Mouse (Mus musculus) embryonic facial prominence, embryonic 15.5 days (tissue): ENCODE measurements around the gene Prl8a6. TPM values are rescaled to one million over a fixed set of nuclear protein-coding genes. Genes with fewer than 3 reads are reported as not detected.

ENCODE experiments used
- ATAC-seq: fragments of 200-750 bp; cut with Nextera tagmentation; 2 replicates; pipeline ENCODE4 v1.8.0; 2017; ENCODE audit warnings: low read depth, moderate TSS enrichment; ENCODE audit not compliant: insufficient number of reproducible peaks, low FRiP score, low TSS enrichment
- H3K27ac ChIP-seq: fragments of 300-500 bp; sonication (generic); replicated peaks from 2 replicates; pipeline ENCODE4 v1.5.1; 2015; ENCODE audit warnings: mild to moderate bottlenecking, inconsistent platforms
- H3K27me3 ChIP-seq: fragments of 300-500 bp; sonication (generic); 2 replicates; pipeline ENCODE4 v1.6.1; 2015; ENCODE audit warnings: inconsistent platforms
- H3K36me3 ChIP-seq: fragments of 300-500 bp; sonication (generic); 2 replicates; pipeline ENCODE4 v1.6.1; 2015; ENCODE audit warnings: mild to moderate bottlenecking, inconsistent platforms
- H3K4me1 ChIP-seq: fragments of 300-500 bp; sonication (generic); 2 replicates; pipeline ENCODE4 v1.6.1; 2015; ENCODE audit warnings: inconsistent platforms
- H3K4me2 ChIP-seq: fragments of 300-500 bp; sonication (generic); replicated peaks from 2 replicates; pipeline ENCODE4 v1.6.1; 2015; ENCODE audit warnings: mild to moderate bottlenecking, inconsistent platforms
- H3K4me3 ChIP-seq: fragments of 300-500 bp; sonication (generic); replicated peaks from 2 replicates; pipeline ENCODE4 v1.5.1; 2015; ENCODE audit warnings: mild to moderate bottlenecking, inconsistent platforms
- H3K9ac ChIP-seq: fragments of 300-500 bp; sonication (generic); 2 replicates; pipeline ENCODE4 v1.6.1; 2015; ENCODE audit warnings: inconsistent platforms
- H3K9me3 ChIP-seq: fragments of 300-500 bp; sonication (generic); replicated peaks from 2 replicates; pipeline ENCODE4 v1.6.1; 2016; ENCODE audit warnings: inconsistent platforms
- WGBS: fragments of 180-500 bp; shearing (Covaris S2); methylation state at CpG from one replicate; pipeline ENCODE4 v1.1.7; 2015; 5-methylcytosine and 5-hydroxymethylcytosine counted together
- polyA plus RNA-seq: library from polyadenylated mRNA; unstranded; fragments of >200 nt; fragmentation: Nextera tagmentation; extraction: Ambion mirVana; gene quantifications from 2 replicates; pipeline ENCODE4 v1.2.1, GENCODE M21; 2015

Gene Prl8a6
- not detected in 2 replicates for polyA plus RNA-seq

- Histone ChIP-seq H3K36me3 (no peaks in the 10 kb centered on the region), H3K27me3 (no peaks in the 10 kb centered on the region), H3K4me2 (no peak within 1 kb of the TSS)
Measured at GRCm38 (mm10) chr13:27438588-27438987, at the start of gene Prl8a6. TSS of gene Prl8a6 (minus strand) at chr13:27438688.

GRCm38 (mm10) chr13:27433159-27433558, 5.3 kb downstream of the Prl8a6 start:
- no peak overlapping the region for H3K9ac ChIP-seq
- H3K4me1 ChIP-seq: no peaks in the 10 kb centered on the region
- no peak overlapping the region for H3K4me2 ChIP-seq
- no peaks in the 10 kb centered on the region for H3K27me3 ChIP-seq
- no peak for ATAC-seq
- H3K36me3 ChIP-seq: no peaks in the 10 kb centered on the region
- H3K9me3 ChIP-seq: no peaks in the 10 kb centered on the region
- no peak overlapping the region for H3K4me3 ChIP-seq
- WGBS: 59% methylated on average over 1 of the region's 1 CpGs
- no peak overlapping the region for H3K27ac ChIP-seq

More at GRCm38 (mm10) chr13:27438588-27438987, at the start of gene Prl8a6:
- H3K4me1 ChIP-seq: no peaks in the 10 kb centered on the region
- no peaks in the 10 kb centered on the region for H3K9me3 ChIP-seq
- no peak for ATAC-seq
- no peak within 1 kb of the TSS for H3K4me3 ChIP-seq
- no peak within 1 kb of the TSS for H3K27ac ChIP-seq
- H3K9ac ChIP-seq: no peak within 1 kb of the TSS
- WGBS: 78% methylated on average over 3 of the region's 3 CpGs

DNA sequence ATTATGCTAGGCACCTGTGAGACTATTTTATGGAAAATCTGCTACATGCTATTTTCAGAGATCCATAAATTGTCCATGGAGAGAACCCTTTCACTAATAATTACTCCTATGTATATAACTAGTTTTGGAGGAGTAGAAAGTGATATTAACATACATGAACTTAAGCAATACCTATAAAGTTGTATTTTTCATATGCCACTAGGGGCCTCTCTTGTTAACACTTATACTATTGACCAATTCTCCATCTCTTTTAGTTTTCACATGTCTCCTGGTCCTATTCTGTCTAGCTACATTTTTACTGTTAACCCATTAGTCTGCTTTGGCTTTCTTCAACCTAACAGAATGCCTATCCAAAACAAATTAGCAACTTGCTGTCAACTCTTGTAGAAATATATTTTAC, 24.8 kb downstream of the Prl8a6 start:
- H3K27ac ChIP-seq: no peak overlapping the region
- H3K27me3 ChIP-seq: no peaks in the 10 kb centered on the region
- no peak for ATAC-seq
- H3K36me3 ChIP-seq: no peaks in the 10 kb centered on the region
- H3K4me1 ChIP-seq: no peaks in the 10 kb centered on the region
- H3K9ac ChIP-seq: no peak overlapping the region
- no peak overlapping the region for H3K4me2 ChIP-seq
- no peaks in the 10 kb centered on the region for H3K9me3 ChIP-seq
- no peak overlapping the region for H3K4me3 ChIP-seq

DNA sequence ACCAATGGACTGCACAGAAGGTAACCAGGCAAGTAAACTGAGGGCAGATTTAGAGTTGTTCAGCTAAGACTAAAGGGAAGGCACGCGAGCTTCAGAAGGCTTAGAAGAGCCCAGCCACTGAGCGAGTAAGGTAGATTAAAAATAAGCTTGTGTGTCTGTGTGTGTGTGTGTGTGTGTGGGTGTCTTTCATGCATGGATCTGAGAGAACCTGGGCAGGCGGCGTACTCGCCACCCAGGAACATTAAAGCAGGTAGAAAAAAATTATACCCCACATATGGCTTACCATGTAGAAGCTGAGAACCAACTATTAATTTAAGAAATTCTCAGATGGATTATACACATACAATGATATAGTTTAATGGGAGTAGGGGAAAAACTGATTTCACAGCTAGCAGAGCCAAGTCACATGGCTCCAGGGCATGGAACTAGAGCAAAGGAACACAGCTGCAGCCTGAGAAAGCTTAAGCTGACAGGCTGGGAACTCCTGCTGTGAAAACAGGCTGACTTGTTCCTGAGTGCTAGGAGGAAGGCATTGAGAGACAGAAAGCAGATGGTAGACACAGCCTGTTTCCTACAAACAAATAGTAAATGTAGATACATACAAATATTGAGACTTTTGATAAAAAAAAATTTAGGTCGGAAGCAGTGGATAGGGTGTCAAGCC, 39.3 kb downstream of the Prl8a6 start:
- Histone ChIP-seq H3K9ac (no peak overlapping the region), H3K9me3 (no peaks in the 10 kb centered on the region), H3K27me3 (no peaks in the 10 kb centered on the region), H3K27ac (no peak overlapping the region), H3K36me3 (no peaks in the 10 kb centered on the region), H3K4me2 (no peak overlapping the region), H3K4me3 (no peak overlapping the region), H3K4me1 (no peaks in the 10 kb centered on the region)
- ATAC-seq: no peak
- 82% methylated on average over 7 of the region's 7 CpGs for WGBS

- Histone ChIP-seq H3K36me3 (no peaks in the 10 kb centered on the region), H3K27ac (no peak within 1 kb of the TSS), H3K27me3 (no peaks in the 10 kb centered on the region), H3K4me2 (no peak within 1 kb of the TSS), H3K9me3 (no peaks in the 10 kb centered on the region), H3K4me3 (no peak within 1 kb of the TSS), H3K9ac (no peak within 1 kb of the TSS), H3K4me1 (no peaks in the 10 kb centered on the region)
- 70% methylated on average over 6 of the region's 6 CpGs for WGBS
- no peak for ATAC-seq
Measured at GRCm38 (mm10) chr13:27390746-27391145, 47.7 kb downstream of the Prl8a6 start, which contains the start of gene Prl2b1. TSS of gene Prl2b1 (minus strand) at chr13:27390846.

Other genes with a start within 250 kb of the Prl8a6 start
- not detected in 2 replicates for gene Prl3c1, start 242.0 kb downstream of the Prl8a6 start, polyA plus RNA-seq
- not detected in 2 replicates for gene Prl3b1, start 196.8 kb downstream of the Prl8a6 start, polyA plus RNA-seq
- not detected in 2 replicates for gene Prl3a1, start 179.3 kb downstream of the Prl8a6 start, polyA plus RNA-seq
- gene Prl6a1, start 126.1 kb downstream of the Prl8a6 start, polyA plus RNA-seq: not detected in 2 replicates
- gene Prl8a2, start 93.0 kb downstream of the Prl8a6 start, polyA plus RNA-seq: not detected in 2 replicates
- not detected in 2 replicates for gene Prl2b1, start 47.8 kb downstream of the Prl8a6 start, polyA plus RNA-seq
- gene Prl8a8, start 74.5 kb upstream of the Prl8a6 start, polyA plus RNA-seq: not detected in 2 replicates
- gene Prl8a9, start 125.9 kb upstream of the Prl8a6 start, polyA plus RNA-seq: not detected in 2 replicates
- not detected in 2 replicates for gene Prl8a1, start 143.5 kb upstream of the Prl8a6 start, polyA plus RNA-seq
- gene Prl7b1, start 171.9 kb upstream of the Prl8a6 start, polyA plus RNA-seq: not detected in 2 replicates
- gene Prl7a1, start 203.8 kb upstream of the Prl8a6 start, polyA plus RNA-seq: not detected in 2 replicates
- not detected in 2 replicates for gene Prl7a2, start 229.3 kb upstream of the Prl8a6 start, polyA plus RNA-seq